Comparison of ENCODE assay signal across 12 mouse cellular contexts in the genomic region with DNA sequence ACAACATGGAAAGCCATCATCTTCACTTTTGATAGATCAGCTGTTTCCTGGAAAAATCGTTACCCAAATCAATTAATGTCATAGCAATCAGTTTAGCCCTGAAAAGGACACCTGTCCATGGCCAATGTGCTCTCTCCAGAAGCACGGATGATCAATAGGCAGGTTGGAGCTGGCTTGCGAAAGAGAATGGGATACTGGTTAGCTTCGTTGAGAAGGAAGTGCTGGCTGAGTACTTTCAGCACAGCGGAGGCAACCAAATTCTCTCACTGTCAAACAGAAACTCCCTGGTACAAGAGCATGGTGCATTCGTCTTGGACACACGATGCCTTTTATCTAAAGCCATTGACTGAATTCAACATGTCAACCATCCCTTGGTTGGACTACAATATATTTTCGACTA. TPM values are rescaled to one million over a fixed set of nuclear protein-coding genes. Genes with fewer than 3 reads are reported as not detected.
DNase-seq lines count a peak whose midpoint lies in the region; ATAC-seq and TF ChIP-seq lines count a peak whose summit lies in the region.
"Had no signal": no experiment of that assay in that cellular context is flagged by ENCODE, and none has a peak within 500 bp of the region (broad histone marks: within the 10 kb centered on the region; RNA-seq: fewer than 3 reads in every experiment).

No protein-coding gene starts in this region.

- H3K9ac ChIP-seq in forebrain, embryonic 12.5 days = no peak overlapping the region
- no peak overlapping the region for H3K9ac ChIP-seq in forebrain, embryonic 14.5 days (ENCODE audit: low read length)
- no peak overlapping the region for H3K9ac ChIP-seq in heart, embryonic 16.5 days (ENCODE audit: low read length)
- peak overlapping the region; percentile 80 for H3K9ac ChIP-seq in hindbrain, postnatal 0 days (replicated peaks; ENCODE audit: low read length)
- H3K9ac ChIP-seq: kidney, embryonic 15.5 days; midbrain, embryonic 12.5 days had no signal

- peaks cover 11% of the 10 kb centered on the region for H3K4me1 ChIP-seq in forebrain, embryonic 12.5 days
- H3K4me1 ChIP-seq in forebrain, embryonic 14.5 days (ENCODE audit: control insufficient read depth, insufficient read depth, low read length) = no peaks in the 10 kb centered on the region
- peaks cover 5% of the 10 kb centered on the region for H3K4me1 ChIP-seq in heart, embryonic 16.5 days (ENCODE audit: control insufficient read depth, insufficient read depth, low read length)
- peaks cover 6% of the 10 kb centered on the region; the same call in 1 of the 2 replicates for H3K4me1 ChIP-seq in hindbrain, postnatal 0 days (ENCODE audit: insufficient read depth, low read length)
- peaks cover 6% of the 10 kb centered on the region; the same call in 1 of the 2 replicates for H3K4me1 ChIP-seq in thymus, adult 2 months (replicated peaks; ENCODE audit: control insufficient read depth, insufficient read depth, low read length)

- no peak for TF ChIP-seq POLR2A in thymus, adult 2 months (IDR thresholded peaks at IDR 0.05; ENCODE audit: control insufficient read depth, extremely low read depth, insufficient read depth, low read length, poor library complexity)

- no peak overlapping the region for H3K27ac ChIP-seq in forebrain, embryonic 12.5 days
- no peak overlapping the region for H3K27ac ChIP-seq in forebrain, embryonic 14.5 days (ENCODE audit: low read depth, low read length)
- H3K27ac ChIP-seq in heart, embryonic 16.5 days (ENCODE audit: low read length) = no peak overlapping the region
- H3K27ac ChIP-seq in hindbrain, postnatal 0 days = peak overlapping the region; percentile 91; the same call in 1 of the 2 replicates
- no peak overlapping the region for H3K27ac ChIP-seq in thymus, adult 2 months (ENCODE audit: control insufficient read depth, insufficient read depth, low read length)
- H3K27ac ChIP-seq: kidney, embryonic 15.5 days; midbrain, embryonic 12.5 days had no signal

- no peak for DNase-seq in forebrain, embryonic 14.5 days (ENCODE audit: low spot score)
- DNase-seq in heart, adult 9 months (ENCODE audit: low spot score in 2 of 2) = no peak
- DNase-seq in brain, adult 2 months (ENCODE audit: low read depth, low spot score) = peak; percentile 60
- DNase-seq in hindbrain, postnatal 0 days (ENCODE audit: low spot score) = no peak
- DNase-seq in thymus, adult 2 months = no peak
- DNase-seq in layer of hippocampus, adult 8-10 months (ENCODE audit: low spot score in 2 of 2) = no peak
- DNase-seq: heart, adult 18-20 months; lung, postnatal 36 days had no signal

- H3K4me2 ChIP-seq in forebrain, embryonic 12.5 days = 0 out of 2 replicates have a peak overlapping the region, but pooled peaks have one; percentile 2
- H3K4me2 ChIP-seq in forebrain, embryonic 14.5 days (ENCODE audit: low read length) = no peak overlapping the region; the same call in 1 of the 2 replicates
- H3K4me2 ChIP-seq in heart, embryonic 16.5 days (ENCODE audit: low read depth, low read length) = peak overlapping the region; percentile 31
- H3K4me2 ChIP-seq in hindbrain, postnatal 0 days (ENCODE audit: low read depth, low read length) = peak overlapping the region; percentile 73
- H3K4me2 ChIP-seq: kidney, embryonic 15.5 days had no signal

- no peak for ATAC-seq in forebrain, embryonic 12.5 days (ENCODE audit: low FRiP score)
- ATAC-seq in forebrain, embryonic 14.5 days = no peak
- no peak for ATAC-seq in heart, embryonic 16.5 days (replicated peaks; ENCODE audit: extremely low read depth, insufficient read depth, low FRiP score)
- ATAC-seq in hindbrain, postnatal 0 days = no peak

- H3K36me3 ChIP-seq in forebrain, embryonic 12.5 days (replicated peaks) = no peaks in the 10 kb centered on the region
- no peaks in the 10 kb centered on the region for H3K36me3 ChIP-seq in forebrain, embryonic 14.5 days (ENCODE audit: control insufficient read depth, insufficient read depth, low read length)
- no peaks in the 10 kb centered on the region for H3K36me3 ChIP-seq in heart, embryonic 16.5 days (ENCODE audit: control insufficient read depth, insufficient read depth)
- no peaks in the 10 kb centered on the region for H3K36me3 ChIP-seq in hindbrain, postnatal 0 days (ENCODE audit: insufficient read depth, low read length)
- no peaks in the 10 kb centered on the region for H3K36me3 ChIP-seq in thymus, adult 2 months (ENCODE audit: control insufficient read depth, insufficient read depth, low read length)
- H3K36me3 ChIP-seq: kidney, embryonic 15.5 days; midbrain, embryonic 12.5 days had no signal

- 87% methylated on average over 8 of the region's 8 CpGs for WGBS in forebrain, embryonic 12.5 days
- WGBS in forebrain, embryonic 14.5 days = 85% methylated on average over 8 of the region's 8 CpGs
- 79% methylated on average over 8 of the region's 8 CpGs for WGBS in heart, embryonic 16.5 days
- WGBS in hindbrain, postnatal 0 days = 64% methylated on average over 8 of the region's 8 CpGs
- 88% methylated on average over 8 of the region's 8 CpGs for WGBS in thymus, adult 2 months

- H3K4me3 ChIP-seq in forebrain, embryonic 12.5 days (replicated peaks) = no peak overlapping the region
- no peak overlapping the region for H3K4me3 ChIP-seq in forebrain, embryonic 14.5 days (ENCODE audit: low read depth, low read length)
- peak overlapping the region; percentile 13 for H3K4me3 ChIP-seq in heart, embryonic 16.5 days (ENCODE audit: low read length)
- peak overlapping the region; percentile 66 for H3K4me3 ChIP-seq in hindbrain, postnatal 0 days (ENCODE audit: low read length)
- H3K4me3 ChIP-seq in thymus, adult 2 months (ENCODE audit: control insufficient read depth, insufficient read depth, low read length) = no peak overlapping the region
- H3K4me3 ChIP-seq: kidney, embryonic 15.5 days; midbrain, embryonic 12.5 days had no signal

- H3K9me3 ChIP-seq in forebrain, embryonic 12.5 days = no peaks in the 10 kb centered on the region
- H3K9me3 ChIP-seq in forebrain, embryonic 14.5 days (replicated peaks; ENCODE audit: control insufficient read depth, low read length) = no peaks in the 10 kb centered on the region
- peaks cover 5% of the 10 kb centered on the region; the same call in 1 of the 2 replicates for H3K9me3 ChIP-seq in heart, embryonic 16.5 days (replicated peaks; ENCODE audit: control insufficient read depth, low read length)
- no peaks in the 10 kb centered on the region for H3K9me3 ChIP-seq in hindbrain, postnatal 0 days (ENCODE audit: low read length)
- H3K9me3 ChIP-seq: kidney, embryonic 15.5 days; midbrain, embryonic 12.5 days had no signal

- H3K27me3 ChIP-seq in forebrain, embryonic 12.5 days = peaks cover 36% of the 10 kb centered on the region
- H3K27me3 ChIP-seq in forebrain, embryonic 14.5 days (replicated peaks; ENCODE audit: control insufficient read depth, insufficient read depth, low read length) = peaks cover 4% of the 10 kb centered on the region; the same call in 1 of the 2 replicates
- peaks cover 4% of the 10 kb centered on the region for H3K27me3 ChIP-seq in heart, embryonic 16.5 days (ENCODE audit: control insufficient read depth, insufficient read depth, low read length)
- H3K27me3 ChIP-seq in hindbrain, postnatal 0 days (ENCODE audit: insufficient read depth, low read length) = no peaks in the 10 kb centered on the region
- H3K27me3 ChIP-seq in thymus, adult 2 months (ENCODE audit: control insufficient read depth, insufficient read depth, low read length) = no peaks in the 10 kb centered on the region

- no peak for TF ChIP-seq CTCF in hindbrain, postnatal 0 days (IDR thresholded peaks at IDR 0.05; ENCODE audit: low read depth)
- TF ChIP-seq CTCF in thymus, adult 2 months (IDR thresholded peaks at IDR 0.05; ENCODE audit: borderline replicate concordance, control insufficient read depth, extremely low read depth, insufficient read depth, low read length, poor library complexity) = no peak

RNA-seq across cellular contexts. Expression of a gene that starts 2.8 kb away (rescaled TPM):
- 0.47 and 0.65 TPM in 2 replicates for polyA plus RNA-seq in forebrain, embryonic 12.5 days (2016; fragmentation: Nextera tagmentation; extraction: Ambion mirVana)
- polyA plus RNA-seq in forebrain, embryonic 14.5 days (2014; fragmentation: Nextera tagmentation; extraction: Ambion mirVana) = 1.5 and 2.2 TPM in 2 replicates
- 0.62 and 1.2 TPM in 2 replicates for polyA plus RNA-seq in heart, embryonic 16.5 days (2015; fragmentation: Nextera tagmentation; extraction: Ambion mirVana)
- total RNA-seq in hindbrain, postnatal 0 days (2014; rRNA removed) = 64.4 and 64.5 TPM in 2 replicates
- 7.3 and 7.9 TPM in 2 replicates for polyA plus RNA-seq in hindbrain, postnatal 0 days (2015; fragmentation: Nextera tagmentation; extraction: Ambion mirVana)
- 21.0 and 22.4 TPM in 2 replicates for polyA plus RNA-seq in thymus, adult 2 months (2012; rRNA removed)
- 100 to 1,000 TPM; 159 to 171 (median 164) TPM for total RNA-seq in layer of hippocampus, adult 8-10 months (2022)

RNA-seq across cellular contexts. Expression of a gene that starts 54.7 kb away (rescaled TPM):
- polyA plus RNA-seq in forebrain, embryonic 12.5 days (2016; fragmentation: Nextera tagmentation; extraction: Ambion mirVana) = 1.3 and 1.6 TPM in 2 replicates
- polyA plus RNA-seq in forebrain, embryonic 14.5 days (2014; fragmentation: Nextera tagmentation; extraction: Ambion mirVana) = 1.0 and 1.1 TPM in 2 replicates
- 7.9 and 8.7 TPM in 2 replicates for polyA plus RNA-seq in heart, embryonic 16.5 days (2015; fragmentation: Nextera tagmentation; extraction: Ambion mirVana)
- 1.8 and 2.7 TPM in 2 replicates for total RNA-seq in hindbrain, postnatal 0 days (2014; rRNA removed)
- polyA plus RNA-seq in hindbrain, postnatal 0 days (2015; fragmentation: Nextera tagmentation; extraction: Ambion mirVana) = 1.1 and 1.2 TPM in 2 replicates
- 22.4 and 24.3 TPM in 2 replicates for polyA plus RNA-seq in thymus, adult 2 months (2012; rRNA removed)
- 1 to 10 TPM; 3.5 to 5.8 (median 4.2) TPM for total RNA-seq in layer of hippocampus, adult 8-10 months (2022)

Comparison
In these comparisons a context has a peak if more than half of its experiments do, and no peak if none do; other contexts are left out.
1. H3K4me3 ChIP-seq: peak in heart, embryonic 16.5 days (single experiment) and hindbrain, postnatal 0 days (single experiment); none in forebrain, embryonic 12.5 days (single experiment), forebrain, embryonic 14.5 days (single experiment) and thymus, adult 2 months (single experiment).